Mouse (Mus musculus) cerebellum, adult 8-10 months (tissue): Measurements from ENCODE around the gene Gas2l3.

ENCODE experiments used
- DNase-seq: peaks from one replicate; pipeline ENCODE4 v3.0.0; 2022

Gas2l3 gene

DNA sequence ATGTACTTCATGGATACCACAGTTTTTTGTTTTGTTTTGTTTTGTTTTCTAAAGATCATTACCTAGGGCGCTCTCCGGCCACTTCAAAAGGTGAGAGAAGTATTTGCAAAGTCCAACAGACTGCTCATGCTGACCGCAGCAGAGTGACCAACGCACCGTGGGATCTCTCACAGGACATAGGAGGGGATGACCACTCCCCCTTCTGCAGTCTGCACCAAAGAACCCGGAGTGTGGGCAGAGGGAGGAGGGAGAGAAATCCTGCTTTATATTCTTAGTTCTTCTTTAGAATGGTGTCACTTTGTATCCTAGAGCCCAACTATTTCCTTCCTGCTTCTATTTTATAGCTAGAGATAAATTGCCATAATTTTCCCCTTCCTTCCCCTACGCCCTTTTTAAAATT, 48.4 kb downstream of the Gas2l3 start:
- DNase-seq: no peak

GRCm38 (mm10) chr10:89392687-89393086, 51.1 kb downstream of the Gas2l3 start:
- DNase-seq: no peak

DNA sequence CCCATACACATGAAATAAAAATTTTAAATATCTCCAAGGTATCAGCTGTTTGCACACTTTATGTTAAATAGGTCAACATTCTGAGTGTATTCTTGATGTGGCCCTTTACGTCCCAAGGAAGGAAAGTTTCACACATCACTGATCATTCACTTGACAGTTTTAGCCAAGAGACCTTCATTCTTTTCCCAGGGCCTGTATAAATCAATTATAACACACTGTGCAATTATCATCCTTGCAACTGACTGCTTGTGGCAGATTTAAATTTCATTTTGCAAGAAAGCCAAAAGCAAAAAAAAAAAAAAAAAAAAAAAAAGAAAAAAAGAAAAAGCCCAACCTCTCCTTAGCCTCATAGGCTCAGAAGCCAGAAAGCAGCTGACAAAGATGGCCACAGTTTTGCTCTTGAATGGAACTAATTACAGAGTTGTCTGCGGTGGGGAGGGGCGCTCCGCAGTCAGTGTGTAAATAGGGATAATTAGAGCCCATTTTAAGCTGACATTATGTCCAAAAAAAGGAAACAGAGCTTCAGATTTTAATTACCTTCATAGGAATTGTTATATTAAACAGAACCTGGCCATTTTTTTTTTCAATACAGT, 52.1 kb downstream of the Gas2l3 start:
- DNase-seq: no peak

GRCm38 (mm10) chr10:89386461-89386860, 57.3 kb downstream of the Gas2l3 start:
- DNase-seq: no peak

DNA sequence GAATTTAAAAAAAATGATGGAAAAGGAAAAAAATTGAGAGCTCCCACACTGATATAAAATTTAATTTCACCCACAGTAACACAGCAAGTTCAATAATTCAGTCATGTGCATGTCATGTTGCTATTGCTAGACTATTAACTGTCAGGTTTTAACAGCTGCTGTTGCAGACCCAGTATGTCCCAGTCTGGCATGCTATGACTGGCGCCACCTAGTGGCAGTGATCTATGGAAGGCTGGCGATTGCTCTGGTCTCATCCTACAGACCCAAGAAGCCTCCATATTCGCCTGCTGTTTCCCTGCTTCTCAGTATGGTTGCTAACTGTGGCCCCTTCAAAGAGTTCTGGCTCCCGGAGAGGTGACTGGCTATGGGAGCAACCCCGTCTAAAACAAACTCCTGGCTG, 60.3 kb downstream of the Gas2l3 start:
- peak; percentile 50 for DNase-seq

DNA sequence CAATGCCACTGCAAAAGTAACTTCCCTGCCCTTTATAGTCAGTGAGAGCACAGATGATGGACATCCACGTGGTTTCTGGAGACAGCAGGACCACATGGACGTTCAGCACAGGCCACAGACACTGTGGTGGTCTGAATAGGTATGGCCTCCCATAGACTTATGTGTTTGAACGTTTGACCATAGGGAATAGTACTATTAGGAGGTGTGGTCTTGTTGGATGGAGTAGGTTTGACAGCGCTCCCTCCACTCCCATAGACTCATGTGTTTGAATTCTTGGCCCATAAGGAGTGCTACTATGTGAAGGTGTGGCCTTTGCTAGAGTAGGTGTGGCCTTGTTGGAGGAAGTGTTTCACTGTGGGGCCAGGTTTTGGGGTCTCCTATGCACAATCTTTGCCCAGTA, 66.0 kb downstream of the Gas2l3 start:
- DNase-seq: no peak

DNA sequence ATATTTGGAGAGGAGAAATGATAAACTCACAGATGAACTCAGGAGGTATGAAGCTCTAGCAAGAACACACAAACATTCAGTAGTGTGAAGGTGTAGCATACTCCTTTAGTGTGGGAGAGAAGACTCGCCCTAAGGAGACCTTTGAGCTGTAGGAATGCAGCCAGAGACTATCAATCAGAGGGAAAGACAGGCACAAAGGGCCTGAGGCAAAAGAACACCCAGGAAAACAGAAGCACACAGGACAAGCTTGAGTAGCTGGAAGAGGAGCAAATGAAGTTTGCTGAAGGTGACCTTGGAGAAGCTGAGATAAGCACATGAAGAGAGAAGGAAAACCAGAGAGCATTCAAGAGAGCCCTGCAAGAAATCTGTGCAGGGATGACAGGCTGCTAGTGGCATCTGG, 73.7 kb downstream of the Gas2l3 start:
- no peak for DNase-seq

GRCm38 (mm10) chr10:89358933-89359332, 84.8 kb downstream of the Gas2l3 start:
- DNase-seq: no peak
